Mouse (Mus musculus): Measurements from ENCODE around the gene Sc5d. TPM values are rescaled to one million over a fixed set of nuclear protein-coding genes. Genes with fewer than 3 reads are reported as not detected.

Sc5d gene
- 43.4 and 44.7 TPM in 2 replicates for polyA plus RNA-seq (2015; fragmentation: Nextera tagmentation; extraction: Ambion mirVana)

DNA sequence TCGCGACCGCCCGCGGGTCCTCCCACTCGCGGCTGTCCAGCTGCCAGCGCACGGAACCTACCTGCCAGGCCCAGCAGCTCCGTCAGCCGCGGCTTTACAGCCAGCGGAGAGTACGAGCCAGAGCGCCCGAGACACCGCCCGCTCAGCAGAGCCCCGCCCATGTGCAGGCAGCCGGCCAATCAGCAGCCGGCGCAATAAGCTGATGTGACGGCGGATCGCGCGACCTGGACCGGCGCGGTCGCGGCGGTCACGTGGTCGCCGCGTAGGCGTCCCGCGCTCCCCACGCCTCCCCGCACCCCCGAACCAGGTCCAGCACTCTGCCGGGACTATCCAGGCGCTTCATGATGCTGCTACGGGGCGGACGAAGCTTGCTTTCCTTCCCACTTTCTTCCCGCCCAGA is at the start of gene Sc5d:
Gene Sc5d (minus strand): TSS at position 112 of the 400 bp plus-strand sequence.
- Histone ChIP-seq H3K9ac (peak within 1 kb of the TSS; percentile 83), H3K36me3 (peaks cover 12% of the 10 kb centered on the region), H3K27me3 (no peaks in the 10 kb centered on the region), H3K4me3 (peak within 1 kb of the TSS; percentile 73), H3K4me1 (peaks cover 17% of the 10 kb centered on the region), H3K27ac (peak within 1 kb of the TSS; percentile 80), H3K9me3 (no peaks in the 10 kb centered on the region), H3K4me2 (peak within 1 kb of the TSS; percentile 69)
- WGBS = 1% methylated on average over 47 of the region's 49 CpGs
- ATAC-seq (ENCODE audit: insufficient number of reproducible peaks, insufficient read depth, low FRiP score, low TSS enrichment, low read depth) = peak; percentile 95

DNA sequence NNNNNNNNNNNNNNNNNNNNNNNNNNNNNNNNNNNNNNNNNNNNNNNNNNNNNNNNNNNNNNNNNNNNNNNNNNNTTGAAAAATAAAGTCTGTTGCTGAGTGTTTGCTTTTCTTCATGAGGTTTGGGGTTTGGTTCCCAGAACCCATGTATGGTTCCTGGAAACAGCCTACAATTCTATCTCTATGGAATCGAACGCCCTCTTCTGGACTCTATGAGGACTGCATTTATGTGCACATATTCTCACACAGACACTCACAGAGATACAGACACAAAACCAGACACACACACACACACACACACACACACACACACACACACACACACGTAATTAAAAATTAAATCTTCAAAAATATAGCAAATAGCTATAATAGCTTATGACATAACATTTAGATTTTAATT is 47.3 kb upstream of the Sc5d start:
- ATAC-seq (ENCODE audit: insufficient number of reproducible peaks, insufficient read depth, low FRiP score, low TSS enrichment, low read depth) = no peak
- Histone ChIP-seq H3K27me3 (no peaks in the 10 kb centered on the region), H3K4me2 (no peak overlapping the region), H3K36me3 (no peaks in the 10 kb centered on the region), H3K27ac (no peak overlapping the region), H3K9me3 (no peaks in the 10 kb centered on the region), H3K9ac (no peak overlapping the region), H3K4me3 (no peak overlapping the region), H3K4me1 (0 out of 2 replicates have a peak, but pooled peaks cover 4% of the 10 kb centered on the region)
- 79% methylated on average over 3 of the region's 3 CpGs for WGBS

DNA sequence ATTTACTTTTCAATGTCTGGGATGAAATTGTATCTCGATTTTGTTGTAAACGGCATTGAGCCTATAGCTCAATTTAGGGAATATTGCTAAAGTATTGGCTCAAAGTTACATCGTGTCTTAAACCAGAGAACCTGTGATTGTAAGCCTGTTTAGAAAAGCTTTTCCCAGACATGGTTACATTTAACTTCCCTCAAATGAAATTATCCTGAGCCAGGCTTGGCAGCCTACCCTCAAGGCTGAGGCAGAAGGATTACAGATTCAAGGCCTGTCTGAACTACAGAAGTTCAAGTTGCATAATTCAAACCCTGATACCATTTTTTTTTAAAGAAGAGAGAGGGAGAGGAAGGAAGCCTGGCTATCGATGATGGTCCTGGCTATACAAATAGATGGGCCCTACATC is 39.8 kb upstream of the Sc5d start:
- H3K9me3 ChIP-seq = no peaks in the 10 kb centered on the region
- H3K27ac ChIP-seq = no peak overlapping the region
- WGBS = 69% methylated on average over 4 of the region's 4 CpGs
- ATAC-seq (ENCODE audit: insufficient number of reproducible peaks, insufficient read depth, low FRiP score, low TSS enrichment, low read depth) = no peak
- H3K4me1 ChIP-seq = 0 out of 2 replicates have a peak, but pooled peaks cover 2% of the 10 kb centered on the region
- H3K4me2 ChIP-seq = no peak overlapping the region
- no peak overlapping the region for H3K9ac ChIP-seq
- no peaks in the 10 kb centered on the region for H3K27me3 ChIP-seq
- no peaks in the 10 kb centered on the region for H3K36me3 ChIP-seq
- no peak overlapping the region for H3K4me3 ChIP-seq

DNA sequence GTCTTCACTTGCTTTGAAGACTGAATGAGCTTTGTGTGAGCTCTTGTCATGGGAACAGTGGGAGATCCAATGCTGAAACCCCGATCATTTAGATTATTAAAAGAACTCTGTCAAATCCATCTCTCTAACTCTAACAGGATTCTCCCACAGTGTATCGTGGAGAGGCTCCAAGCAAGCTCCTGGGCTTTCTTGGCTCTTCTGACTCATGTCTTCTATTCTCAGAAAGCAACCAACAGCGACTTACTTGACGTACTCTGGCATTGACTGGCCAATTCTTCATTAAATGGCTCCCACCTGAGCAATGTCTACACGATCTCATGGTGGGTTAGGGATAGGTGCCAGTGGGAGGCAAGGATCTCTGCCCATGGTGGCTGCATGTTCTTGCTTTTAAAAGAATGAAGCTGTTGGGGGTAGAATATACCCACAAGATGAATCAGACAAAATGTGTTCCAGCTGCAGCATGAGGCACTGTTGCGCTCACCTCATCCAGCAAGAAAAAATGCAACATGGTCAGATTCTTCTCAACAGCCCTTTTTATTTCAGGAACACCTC is 37.1 kb upstream of the Sc5d start:
- no peak overlapping the region for H3K4me3 ChIP-seq
- 0 out of 2 replicates have a peak, but pooled peaks cover 2% of the 10 kb centered on the region for H3K4me1 ChIP-seq
- no peak overlapping the region for H3K4me2 ChIP-seq
- H3K9me3 ChIP-seq = no peaks in the 10 kb centered on the region
- no peak overlapping the region for H3K27ac ChIP-seq
- ATAC-seq (ENCODE audit: insufficient number of reproducible peaks, insufficient read depth, low FRiP score, low TSS enrichment, low read depth) = no peak
- no peaks in the 10 kb centered on the region for H3K36me3 ChIP-seq
- WGBS = 84% methylated on average over 6 of the region's 6 CpGs
- no peaks in the 10 kb centered on the region for H3K27me3 ChIP-seq
- H3K9ac ChIP-seq = no peak overlapping the region

DNA sequence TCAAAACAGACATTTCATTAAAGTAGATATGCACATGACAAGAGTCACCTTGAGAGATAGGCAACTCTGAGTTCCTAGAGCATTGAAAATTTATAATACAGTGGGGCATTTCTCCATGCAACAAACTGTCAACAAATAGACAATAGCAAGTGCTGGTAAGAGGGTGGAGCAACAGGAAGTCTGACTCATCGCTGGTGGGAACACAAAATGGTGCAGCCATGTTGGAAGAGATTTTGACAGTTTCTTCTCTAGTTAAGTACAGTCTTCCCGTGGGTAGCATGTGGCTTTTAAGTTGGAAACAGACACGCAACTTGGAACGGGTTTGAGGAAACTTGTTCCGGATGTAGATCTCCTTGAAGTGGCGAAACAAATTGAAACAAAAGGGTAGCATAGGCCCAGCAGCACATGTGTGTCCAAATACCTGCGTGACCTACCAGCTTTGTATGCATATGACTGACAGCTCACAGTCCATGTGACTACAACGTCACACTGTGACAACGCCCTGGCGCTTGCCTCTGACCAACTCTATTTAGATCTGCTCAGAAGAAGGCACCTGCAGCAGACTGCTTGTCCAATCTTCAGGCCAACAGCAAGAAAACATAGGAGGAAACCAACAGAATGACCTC is 32.4 kb upstream of the Sc5d start:
- Histone ChIP-seq H3K9me3 (no peaks in the 10 kb centered on the region), H3K27me3 (no peaks in the 10 kb centered on the region), H3K4me2 (no peak overlapping the region), H3K27ac (no peak overlapping the region), H3K36me3 (no peaks in the 10 kb centered on the region), H3K4me1 (peaks cover 5% of the 10 kb centered on the region; the same call in 1 of the 2 replicates), H3K4me3 (no peak overlapping the region), H3K9ac (no peak overlapping the region)
- no peak for ATAC-seq (ENCODE audit: insufficient number of reproducible peaks, insufficient read depth, low FRiP score, low TSS enrichment, low read depth)
- WGBS = 78% methylated on average over 10 of the region's 10 CpGs

DNA sequence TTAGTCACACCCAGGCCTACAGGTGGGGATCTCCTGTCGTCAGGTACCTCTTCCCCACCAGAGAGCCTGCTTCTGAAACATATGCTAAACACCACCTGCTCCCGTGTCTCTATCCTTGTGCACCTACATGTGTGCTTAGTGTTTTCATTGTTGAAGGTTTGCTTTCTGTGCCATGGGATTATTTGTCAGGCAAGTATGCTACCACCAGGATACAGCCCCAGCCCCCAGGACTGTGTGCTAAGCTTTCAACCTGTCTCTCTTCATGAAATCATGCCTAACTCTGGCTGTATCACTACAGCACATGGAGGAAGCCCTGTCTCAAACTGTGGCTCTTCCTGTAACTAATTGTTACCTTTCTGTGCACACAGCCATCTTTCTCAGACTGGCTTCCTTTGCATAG is 30.1 kb upstream of the Sc5d start:
- H3K36me3 ChIP-seq = no peaks in the 10 kb centered on the region
- no peak overlapping the region for H3K4me3 ChIP-seq
- H3K27ac ChIP-seq = no peak overlapping the region
- 71% methylated on average over 2 of the region's 2 CpGs for WGBS
- H3K27me3 ChIP-seq = no peaks in the 10 kb centered on the region
- H3K4me1 ChIP-seq = peaks cover 5% of the 10 kb centered on the region; the same call in 1 of the 2 replicates
- no peak overlapping the region for H3K9ac ChIP-seq
- no peaks in the 10 kb centered on the region for H3K9me3 ChIP-seq
- no peak for ATAC-seq (ENCODE audit: insufficient number of reproducible peaks, insufficient read depth, low FRiP score, low TSS enrichment, low read depth)
- H3K4me2 ChIP-seq = no peak overlapping the region

DNA sequence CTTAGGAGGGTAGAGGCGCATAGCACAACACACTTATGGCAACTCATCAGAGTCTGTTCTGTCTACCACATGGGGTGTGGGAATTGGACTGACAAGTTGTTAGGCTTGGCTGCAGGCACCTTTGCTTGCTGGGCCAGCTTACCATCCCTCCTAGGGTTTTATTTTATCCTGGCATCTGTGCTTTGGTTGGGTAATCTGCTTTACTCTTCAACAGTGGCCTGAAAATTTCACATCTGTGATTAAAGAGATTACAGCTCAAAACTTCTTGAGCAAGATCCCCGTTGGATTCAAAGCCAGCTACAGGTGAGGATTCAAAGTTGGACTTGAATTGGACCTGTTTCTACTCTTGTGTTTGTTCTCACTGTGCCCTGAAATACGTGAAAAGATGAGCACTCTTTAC is 29.5 kb upstream of the Sc5d start:
- Histone ChIP-seq H3K4me3 (no peak overlapping the region), H3K9me3 (no peaks in the 10 kb centered on the region), H3K27ac (no peak overlapping the region), H3K27me3 (no peaks in the 10 kb centered on the region), H3K4me1 (peaks cover 5% of the 10 kb centered on the region; the same call in 1 of the 2 replicates), H3K36me3 (no peaks in the 10 kb centered on the region), H3K4me2 (no peak overlapping the region), H3K9ac (no peak overlapping the region)
- 79% methylated on average over 3 of the region's 3 CpGs for WGBS
- ATAC-seq (ENCODE audit: insufficient number of reproducible peaks, insufficient read depth, low FRiP score, low TSS enrichment, low read depth) = no peak

DNA sequence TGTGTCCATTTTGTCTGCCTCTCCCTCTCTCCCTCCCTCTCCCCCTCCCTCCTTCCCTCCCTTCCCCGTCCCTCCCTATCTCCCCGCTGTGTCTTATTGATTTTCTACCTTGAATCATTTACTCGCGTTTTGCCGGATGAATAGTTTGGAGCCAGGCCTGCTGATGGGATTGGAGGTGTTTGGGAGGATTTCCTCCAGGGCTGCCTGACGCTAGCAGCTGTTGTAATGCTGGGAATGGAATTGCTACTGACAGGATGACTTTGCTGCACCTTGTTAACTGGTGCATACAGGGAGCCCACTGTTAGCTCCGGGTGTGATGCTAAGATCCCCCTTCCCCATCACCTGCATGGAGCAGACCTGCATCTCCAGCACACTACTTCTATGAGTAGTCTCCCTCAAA is 29.0 kb upstream of the Sc5d start:
- H3K27me3 ChIP-seq = no peaks in the 10 kb centered on the region
- no peaks in the 10 kb centered on the region for H3K9me3 ChIP-seq
- no peak overlapping the region for H3K9ac ChIP-seq
- 32% methylated on average over 7 of the region's 7 CpGs for WGBS
- H3K27ac ChIP-seq = no peak overlapping the region
- no peak overlapping the region for H3K4me2 ChIP-seq
- H3K4me3 ChIP-seq = no peak overlapping the region
- H3K36me3 ChIP-seq = no peaks in the 10 kb centered on the region
- ATAC-seq (ENCODE audit: insufficient number of reproducible peaks, insufficient read depth, low FRiP score, low TSS enrichment, low read depth) = no peak
- H3K4me1 ChIP-seq = peaks cover 5% of the 10 kb centered on the region; the same call in 1 of the 2 replicates

DNA sequence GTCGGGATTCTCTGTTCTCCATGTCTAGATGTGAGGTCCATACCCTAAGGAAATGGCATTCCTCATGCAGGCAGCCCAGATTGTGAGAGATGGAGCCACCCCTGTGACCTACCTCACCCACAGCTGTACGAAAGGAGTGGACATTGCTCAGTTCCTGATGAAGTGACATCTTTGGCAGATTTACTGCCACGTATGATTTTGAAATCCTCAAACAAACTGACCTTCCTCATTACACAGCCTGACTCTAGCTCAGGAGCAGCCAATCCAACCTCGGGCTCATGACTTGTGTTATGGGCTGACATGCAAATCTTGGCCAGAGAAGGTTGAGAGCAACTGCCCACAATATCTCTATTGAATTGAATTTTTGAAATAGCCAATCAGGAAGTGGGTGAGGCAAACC is 15.6 kb upstream of the Sc5d start:
- no peak for ATAC-seq (ENCODE audit: insufficient number of reproducible peaks, insufficient read depth, low FRiP score, low TSS enrichment, low read depth)
- Histone ChIP-seq H3K4me1 (no peaks in the 10 kb centered on the region), H3K9ac (no peak overlapping the region), H3K4me3 (no peak overlapping the region), H3K27me3 (no peaks in the 10 kb centered on the region), H3K4me2 (no peak overlapping the region), H3K36me3 (no peaks in the 10 kb centered on the region), H3K27ac (no peak overlapping the region), H3K9me3 (no peaks in the 10 kb centered on the region)
- 69% methylated on average over 4 of the region's 4 CpGs for WGBS

DNA sequence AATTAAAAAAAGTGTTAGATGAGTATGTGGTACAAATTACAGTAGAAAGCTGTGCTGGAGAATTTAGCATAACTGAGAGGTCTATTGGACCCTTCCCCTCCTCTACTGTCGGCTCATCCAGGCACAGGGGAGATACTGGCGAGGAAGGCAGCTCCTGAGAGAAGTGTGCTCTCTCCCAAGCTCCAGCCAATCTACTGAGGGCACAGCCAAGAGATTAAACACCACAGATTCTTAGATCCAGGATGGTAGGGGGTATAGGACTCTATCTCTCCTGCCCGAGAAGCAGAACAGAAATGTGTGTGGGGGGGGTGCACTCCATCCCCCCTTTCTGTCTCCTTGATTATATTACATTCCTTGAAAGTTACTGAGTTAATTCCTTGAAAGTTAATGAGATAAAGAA is 14.0 kb upstream of the Sc5d start:
- no peak overlapping the region for H3K27ac ChIP-seq
- no peaks in the 10 kb centered on the region for H3K9me3 ChIP-seq
- 81% methylated on average over 3 of the region's 3 CpGs for WGBS
- no peaks in the 10 kb centered on the region for H3K4me1 ChIP-seq
- H3K36me3 ChIP-seq = no peaks in the 10 kb centered on the region
- H3K9ac ChIP-seq = no peak overlapping the region
- ATAC-seq (ENCODE audit: insufficient number of reproducible peaks, insufficient read depth, low FRiP score, low TSS enrichment, low read depth) = no peak
- H3K27me3 ChIP-seq = no peaks in the 10 kb centered on the region
- no peak overlapping the region for H3K4me2 ChIP-seq
- no peak overlapping the region for H3K4me3 ChIP-seq

DNA sequence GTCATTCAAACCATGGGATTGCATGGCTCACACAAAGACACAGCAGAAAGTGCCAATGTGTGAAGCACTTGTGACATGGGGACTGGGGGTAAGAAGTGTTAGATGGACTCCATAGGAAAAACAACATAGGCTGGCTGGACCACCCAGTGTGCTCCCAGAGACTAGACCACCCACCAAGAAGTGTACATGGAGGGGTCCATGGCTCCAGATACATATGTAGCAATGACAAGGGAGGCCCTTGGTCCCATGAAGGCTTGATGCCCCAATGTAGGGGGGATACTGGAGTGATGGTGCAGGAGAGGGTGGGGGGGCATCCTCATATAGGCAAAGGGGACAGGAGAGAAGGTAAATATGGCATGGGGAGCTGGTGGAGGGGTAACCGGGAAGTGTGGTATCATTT is 13.6 kb upstream of the Sc5d start:
- Histone ChIP-seq H3K27ac (no peak overlapping the region), H3K27me3 (no peaks in the 10 kb centered on the region), H3K4me1 (no peaks in the 10 kb centered on the region), H3K9me3 (no peaks in the 10 kb centered on the region), H3K4me2 (no peak overlapping the region), H3K4me3 (no peak overlapping the region), H3K36me3 (no peaks in the 10 kb centered on the region), H3K9ac (no peak overlapping the region)
- ATAC-seq (ENCODE audit: insufficient number of reproducible peaks, insufficient read depth, low FRiP score, low TSS enrichment, low read depth) = no peak
- 93% methylated on average over 1 of the region's 1 CpGs for WGBS

DNA sequence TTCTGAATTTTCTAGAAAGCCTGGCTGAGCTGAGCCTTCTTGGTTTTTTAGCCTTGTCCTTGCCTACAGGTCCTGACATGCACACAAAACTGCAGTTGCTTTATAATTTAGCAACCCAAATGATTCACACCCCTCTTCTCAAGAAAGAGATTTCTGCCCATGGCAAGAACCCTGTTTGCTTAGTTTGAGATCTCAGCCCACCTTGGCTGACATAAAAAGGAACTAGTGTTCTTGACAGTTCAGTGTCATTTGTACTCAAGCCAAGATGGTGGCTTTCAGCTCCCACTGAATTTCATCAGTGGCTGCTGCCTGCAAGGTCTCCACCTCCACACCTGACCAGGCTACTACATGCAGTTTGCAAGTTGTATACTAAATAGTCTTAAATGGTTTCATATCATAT is 13.1 kb upstream of the Sc5d start:
- Histone ChIP-seq H3K4me3 (no peak overlapping the region), H3K9ac (no peak overlapping the region), H3K4me1 (no peaks in the 10 kb centered on the region), H3K9me3 (no peaks in the 10 kb centered on the region), H3K27me3 (no peaks in the 10 kb centered on the region), H3K4me2 (no peak overlapping the region), H3K36me3 (no peaks in the 10 kb centered on the region), H3K27ac (no peak overlapping the region)
- no peak for ATAC-seq (ENCODE audit: insufficient number of reproducible peaks, insufficient read depth, low FRiP score, low TSS enrichment, low read depth)

Measured in embryonic facial prominence, embryonic 13.5 days (tissue).